Mouse (Mus musculus) lung, embryonic 14.5 days (tissue): ENCODE measurements around the gene Trpc5. TPM values are rescaled to one million over a fixed set of nuclear protein-coding genes. Genes with fewer than 3 reads are reported as not detected.

Experiments
- ATAC-seq: fragments of 200-750 bp; cut with Nextera tagmentation; 2 replicates; pipeline ENCODE4 v1.8.0; 2017; ENCODE audit warnings: mild to moderate bottlenecking, moderate TSS enrichment, moderate library complexity; ENCODE audit not compliant: insufficient read depth
- DNase-seq: peaks from one replicate; pipeline ENCODE4 v3.0.0-alpha.2; 2015
- H3K27ac ChIP-seq: fragments of 300-500 bp; sonication (generic); 2 replicates; pipeline ENCODE4 v1.5.1; 2014; ENCODE audit warnings: low read depth, mild to moderate bottlenecking, moderate library complexity
- H3K27me3 ChIP-seq: fragments of 300-500 bp; sonication (generic); 2 replicates; pipeline ENCODE4 v1.6.1; 2014; ENCODE audit warnings: low read length, control low read depth; ENCODE audit not compliant: insufficient read depth
- H3K36me3 ChIP-seq: fragments of 300-500 bp; sonication (generic); 2 replicates; pipeline ENCODE4 v1.6.1; 2014; ENCODE audit warnings: control low read depth; ENCODE audit not compliant: insufficient read depth
- H3K4me1 ChIP-seq: fragments of 300-500 bp; sonication (generic); 2 replicates; pipeline ENCODE4 v1.6.1; 2014; ENCODE audit warnings: antibody characterized with exemption, control low read depth; ENCODE audit not compliant: insufficient read depth
- H3K4me2 ChIP-seq: fragments of 300-500 bp; sonication (generic); 2 replicates; pipeline ENCODE4 v1.6.1; 2014; ENCODE audit warnings: mild to moderate bottlenecking
- H3K4me3 ChIP-seq: fragments of 300-500 bp; sonication (generic); 2 replicates; pipeline ENCODE4 v1.5.1; 2014; ENCODE audit warnings: low read depth, low read length
- H3K9ac ChIP-seq: fragments of 300-500 bp; sonication (generic); 2 replicates; pipeline ENCODE4 v1.6.1; 2014
- H3K9me3 ChIP-seq: fragments of 300-500 bp; sonication (generic); 2 replicates; pipeline ENCODE4 v1.6.1; 2016; ENCODE audit warnings: low read depth, low read length, control low read depth
- CTCF ChIP-seq: IDR thresholded peaks from 2 replicates; pipeline ENCODE4 v1.5.1; 2016; ENCODE audit warnings: antibody characterized with exemption, low read depth
- WGBS: fragments of 180-500 bp; shearing (Covaris S2); extraction: QIAGEN DNeasy Blood & Tissue Kit; methylation state at CpG from one replicate; pipeline ENCODE4 v1.1.7; 2014; 5-methylcytosine and 5-hydroxymethylcytosine counted together
- polyA plus RNA-seq: library from polyadenylated mRNA; unstranded; fragments of >200 nt; fragmentation: Nextera tagmentation; extraction: Ambion mirVana; gene quantifications from 2 replicates; pipeline ENCODE4 v1.2.1, GENCODE M21; 2014

Gene Trpc5
- polyA plus RNA-seq, 1 experiment from 2014 or later, result 0.04 TPM

- DNase-seq, result no peak
- H3K4me2 ChIP-seq, result no peak overlapping the region
- H3K36me3 ChIP-seq, result no peaks in the 10 kb centered on the region
- TF ChIP-seq CTCF, result no peak
- ATAC-seq, result no peak
- H3K4me3 ChIP-seq, result no peak overlapping the region
- no peaks in the 10 kb centered on the region for H3K9me3 ChIP-seq
- H3K4me1 ChIP-seq, result no peaks in the 10 kb centered on the region
- H3K27me3 ChIP-seq, result no peaks in the 10 kb centered on the region
- H3K27ac ChIP-seq, result no peak overlapping the region
- H3K9ac ChIP-seq, result no peak overlapping the region
Observed at GRCm38 (mm10) chrX:144337938-144338337, 350.0 kb downstream of the Trpc5 start.

- H3K9ac ChIP-seq, result no peak overlapping the region
- WGBS, result 62% methylated on average over 8 of the region's 8 CpGs
- no peak overlapping the region for H3K4me3 ChIP-seq
- H3K27me3 ChIP-seq, result no peaks in the 10 kb centered on the region
- TF ChIP-seq CTCF, result no peak
- no peaks in the 10 kb centered on the region for H3K9me3 ChIP-seq
- no peak overlapping the region for H3K27ac ChIP-seq
- ATAC-seq, result no peak
- DNase-seq, result no peak
- H3K4me1 ChIP-seq, result no peaks in the 10 kb centered on the region
- H3K36me3 ChIP-seq, result no peaks in the 10 kb centered on the region
- no peak overlapping the region for H3K4me2 ChIP-seq
Observed at GRCm38 (mm10) chrX:144335332-144336015, 352.5 kb downstream of the Trpc5 start.

Other genes with a start within 250 kb of the Trpc5 start
- not detected in 2 replicates for gene Trpc5os, start 231.6 kb downstream of the Trpc5 start, polyA plus RNA-seq
- gene Rtl4, start 727 bp upstream of the Trpc5 start, polyA plus RNA-seq, result 0.07 and 0.12 TPM in 2 replicates